Mouse (Mus musculus): Measurements from ENCODE around the gene Vapb. TPM values are rescaled to one million over a fixed set of nuclear protein-coding genes. Genes with fewer than 3 reads are reported as not detected.

Gene Vapb
- total RNA-seq, 1 experiment from 2014 or later: 61.6 TPM

DNA sequence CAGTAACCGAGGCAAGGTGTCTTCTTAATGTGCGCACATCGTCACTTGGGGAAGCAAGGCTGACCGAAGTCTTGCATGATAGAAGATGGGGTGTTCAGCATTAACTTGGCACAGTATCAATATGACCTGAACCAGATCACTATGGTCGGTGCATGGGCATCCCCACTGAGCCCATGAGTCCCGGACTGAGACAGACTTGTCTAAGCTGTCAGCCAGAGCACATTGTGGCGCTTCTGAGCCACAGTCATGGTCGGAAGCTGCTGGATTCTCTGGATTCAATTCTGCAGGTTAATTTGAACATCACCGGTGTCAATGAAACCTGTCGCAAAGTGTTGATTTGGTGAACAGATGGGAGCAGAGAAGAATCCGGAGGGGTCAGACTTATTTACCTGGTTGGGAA is 66.5 kb downstream of the Vapb start:
- ATAC-seq (replicated peaks in 1 of 2; ENCODE audit: insufficient read depth in 1 of 2, low FRiP score in 2 of 2, low TSS enrichment in 1 of 2, low read depth in 1 of 2, poor library complexity in 2 of 2, severe bottlenecking in 2 of 2): no peak

DNA sequence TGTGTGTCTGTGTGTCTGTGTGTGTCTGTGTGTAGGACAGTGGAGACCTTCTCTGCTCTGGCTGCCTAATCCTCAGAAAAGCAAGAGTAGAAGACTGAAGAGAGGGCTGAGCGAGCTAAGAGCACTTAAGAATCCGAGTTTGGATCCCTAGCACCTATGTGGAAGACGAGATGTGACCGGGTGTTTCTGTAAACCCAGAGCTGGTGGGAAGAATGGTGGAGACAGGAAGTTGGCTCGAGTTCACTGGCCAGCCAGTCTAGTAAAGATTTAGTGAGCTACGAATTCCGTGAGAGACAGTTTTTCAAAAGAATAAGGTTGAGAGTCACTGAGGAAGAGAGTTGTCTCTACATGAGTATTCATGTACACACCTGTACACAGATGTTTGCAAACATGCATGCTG is 69.3 kb downstream of the Vapb start:
- no peak for ATAC-seq (replicated peaks in 1 of 2; ENCODE audit: insufficient read depth in 1 of 2, low FRiP score in 2 of 2, low TSS enrichment in 1 of 2, low read depth in 1 of 2, poor library complexity in 2 of 2, severe bottlenecking in 2 of 2)

DNA sequence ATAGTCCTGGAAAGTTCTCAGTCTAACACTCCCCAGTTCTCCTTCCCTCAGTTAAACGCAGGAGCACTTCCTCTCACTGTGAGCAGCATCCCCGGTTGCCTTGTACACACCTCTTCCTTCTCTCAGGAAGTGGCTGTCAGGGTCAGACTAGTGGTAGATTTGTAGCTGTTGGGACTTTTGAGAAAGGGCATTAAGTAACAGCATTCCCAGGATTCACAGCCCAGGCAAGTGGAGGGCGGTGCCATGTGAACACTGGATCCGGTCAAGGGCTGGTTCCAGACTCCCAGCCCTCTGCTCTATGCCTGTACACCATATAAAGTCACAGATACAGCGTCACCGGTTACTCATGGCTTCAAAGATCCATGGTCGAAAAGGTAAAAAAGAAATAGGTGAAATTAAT is 71.6 kb downstream of the Vapb start:
- no peak for ATAC-seq (replicated peaks in 1 of 2; ENCODE audit: insufficient read depth in 1 of 2, low FRiP score in 2 of 2, low TSS enrichment in 1 of 2, low read depth in 1 of 2, poor library complexity in 2 of 2, severe bottlenecking in 2 of 2)

DNA sequence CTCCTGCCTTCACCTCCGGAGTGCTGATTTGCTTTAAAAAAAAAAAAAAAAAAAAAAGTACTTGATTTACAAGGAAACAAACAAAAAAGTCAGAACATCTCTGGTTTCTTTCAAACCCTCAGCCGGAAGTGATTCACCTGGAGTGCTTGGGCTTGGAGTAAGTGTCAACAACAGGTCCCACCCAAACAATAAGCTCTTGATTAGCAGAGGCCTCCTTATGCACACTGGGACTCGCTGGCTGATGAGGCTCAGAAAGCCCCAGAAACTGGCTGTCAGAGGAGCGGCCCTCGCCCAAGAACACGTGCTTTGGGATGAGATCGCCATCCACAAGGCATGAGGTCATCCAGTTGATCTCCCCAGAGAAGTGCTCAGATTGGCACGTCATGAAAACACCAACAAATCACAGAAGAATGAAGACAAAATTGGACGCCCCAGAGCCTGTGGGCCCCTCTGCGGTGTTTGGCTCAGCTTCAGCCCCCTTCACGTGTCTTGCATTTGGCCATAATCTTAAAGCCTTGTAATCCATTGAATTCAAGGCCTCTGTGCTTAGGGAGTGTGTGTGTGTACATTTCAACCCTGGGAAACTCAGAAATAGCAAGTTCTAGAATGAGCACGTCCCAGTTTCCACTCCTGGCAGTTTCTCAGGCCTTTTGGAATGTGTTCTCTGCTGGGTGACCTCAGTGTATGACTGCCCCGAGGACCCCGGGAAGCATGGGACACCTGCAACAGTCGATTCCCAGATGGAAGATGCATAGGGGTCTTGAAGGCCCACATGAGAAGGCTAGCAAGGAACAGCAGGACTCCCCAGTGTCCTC is 72.9 kb downstream of the Vapb start:
- ATAC-seq (replicated peaks in 1 of 2; ENCODE audit: insufficient read depth in 1 of 2, low FRiP score in 2 of 2, low TSS enrichment in 1 of 2, low read depth in 1 of 2, poor library complexity in 2 of 2, severe bottlenecking in 2 of 2): no peak

DNA sequence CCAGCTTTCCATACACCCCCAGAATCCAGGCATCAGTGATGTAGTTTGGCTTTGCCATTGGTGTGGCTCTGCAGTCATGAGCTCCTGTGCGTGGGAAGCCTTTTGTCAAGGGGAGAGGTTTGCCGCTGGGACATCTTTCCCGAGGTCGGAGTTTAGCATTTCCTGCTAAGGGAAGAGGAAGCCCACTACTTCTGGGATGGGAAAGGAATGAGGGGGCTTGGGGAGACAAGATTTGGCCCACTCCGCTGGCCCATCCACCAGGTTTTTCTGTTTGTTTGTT is 73.5 kb downstream of the Vapb start:
- no peak for ATAC-seq (replicated peaks in 1 of 2; ENCODE audit: insufficient read depth in 1 of 2, low FRiP score in 2 of 2, low TSS enrichment in 1 of 2, low read depth in 1 of 2, poor library complexity in 2 of 2, severe bottlenecking in 2 of 2)

DNA sequence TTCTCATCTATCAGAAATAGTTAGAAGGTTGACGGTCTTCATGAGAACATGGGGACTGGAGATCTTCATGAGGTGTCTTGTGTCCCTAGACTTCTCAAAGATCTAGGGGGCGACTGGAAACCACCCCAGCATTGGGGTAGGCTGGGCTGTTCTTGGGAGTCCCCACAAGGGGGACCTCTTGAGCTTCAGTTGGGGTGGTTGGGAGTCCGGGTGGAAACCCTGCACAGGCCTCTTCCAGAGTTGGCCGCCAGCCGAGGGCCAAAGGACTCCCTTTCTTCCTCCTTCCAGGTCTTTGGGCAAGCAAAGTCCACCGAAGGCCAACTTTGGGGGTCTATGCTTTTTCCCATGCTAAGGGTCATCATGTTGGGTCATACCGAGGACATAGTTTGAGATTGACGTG is 74.5 kb downstream of the Vapb start:
- ATAC-seq (replicated peaks in 1 of 2; ENCODE audit: insufficient read depth in 1 of 2, low FRiP score in 2 of 2, low TSS enrichment in 1 of 2, low read depth in 1 of 2, poor library complexity in 2 of 2, severe bottlenecking in 2 of 2): peak in 1 of 2 experiments; percentile 42; a peak in 1 of 4 replicates

DNA sequence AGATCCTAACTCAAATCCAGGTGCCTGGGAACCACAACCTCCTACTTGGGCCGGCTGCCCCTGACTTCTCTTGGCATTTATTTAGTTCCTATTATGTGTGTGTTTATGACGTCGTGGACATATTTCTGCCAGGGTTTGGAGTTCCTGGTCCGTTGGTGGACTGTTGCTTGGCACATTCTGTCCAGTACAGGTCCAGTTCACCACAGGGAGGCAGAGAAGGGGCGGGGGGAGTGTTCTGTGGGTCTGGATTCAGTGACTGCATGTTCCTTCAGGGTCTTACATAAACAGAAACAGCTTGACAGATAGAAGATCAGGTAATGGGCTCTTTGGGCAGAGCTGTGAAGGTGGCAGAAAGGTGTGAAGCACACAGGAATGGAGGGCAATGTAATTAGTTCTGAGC is 75.8 kb downstream of the Vapb start:
- no peak; a peak in 1 of 4 replicates for ATAC-seq (replicated peaks in 1 of 2; ENCODE audit: insufficient read depth in 1 of 2, low FRiP score in 2 of 2, low TSS enrichment in 1 of 2, low read depth in 1 of 2, poor library complexity in 2 of 2, severe bottlenecking in 2 of 2)

DNA sequence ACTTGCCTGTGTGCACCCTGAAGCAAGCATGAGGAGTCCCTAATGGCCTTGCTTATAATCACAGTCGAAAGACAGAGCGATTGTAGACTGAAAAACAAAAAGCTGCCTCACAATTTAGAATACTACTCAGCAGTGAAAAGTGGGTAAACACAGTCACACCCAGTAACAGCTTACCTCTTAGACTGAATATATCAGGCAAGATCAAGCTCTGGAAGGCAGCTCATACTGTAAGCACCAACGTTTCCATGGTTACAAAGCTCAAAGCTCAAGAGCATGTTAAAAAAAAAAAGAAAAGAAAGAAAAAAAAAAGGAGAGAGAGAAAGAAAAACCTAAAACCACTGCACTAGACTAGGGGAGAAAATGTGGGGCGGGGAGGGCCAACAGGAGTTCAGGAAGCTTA is 89.0 kb downstream of the Vapb start:
- ATAC-seq (replicated peaks in 1 of 2; ENCODE audit: insufficient read depth in 1 of 2, low FRiP score in 2 of 2, low TSS enrichment in 1 of 2, low read depth in 1 of 2, poor library complexity in 2 of 2, severe bottlenecking in 2 of 2): no peak

DNA sequence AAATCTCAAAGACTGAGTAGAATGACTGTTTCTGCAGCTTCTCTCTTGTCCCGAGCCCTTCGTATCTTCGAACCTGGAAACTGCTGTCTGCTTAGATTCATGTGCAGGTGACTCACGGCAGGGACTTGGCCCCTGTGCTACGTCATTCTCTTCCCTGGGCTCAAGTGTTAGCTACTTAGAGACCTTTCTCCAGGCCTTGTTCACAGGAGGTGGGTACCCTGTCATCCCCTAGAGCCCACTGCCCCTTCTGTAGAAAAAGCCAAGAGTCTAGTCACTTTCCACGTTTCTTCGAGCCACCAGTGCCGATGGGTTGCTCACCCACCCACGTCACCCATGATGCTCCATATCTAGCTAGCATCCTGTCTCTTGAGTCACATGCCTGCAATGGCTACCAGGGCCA is 89.9 kb downstream of the Vapb start:
- ATAC-seq (replicated peaks in 1 of 2; ENCODE audit: insufficient read depth in 1 of 2, low FRiP score in 2 of 2, low TSS enrichment in 1 of 2, low read depth in 1 of 2, poor library complexity in 2 of 2, severe bottlenecking in 2 of 2): no peak

DNA sequence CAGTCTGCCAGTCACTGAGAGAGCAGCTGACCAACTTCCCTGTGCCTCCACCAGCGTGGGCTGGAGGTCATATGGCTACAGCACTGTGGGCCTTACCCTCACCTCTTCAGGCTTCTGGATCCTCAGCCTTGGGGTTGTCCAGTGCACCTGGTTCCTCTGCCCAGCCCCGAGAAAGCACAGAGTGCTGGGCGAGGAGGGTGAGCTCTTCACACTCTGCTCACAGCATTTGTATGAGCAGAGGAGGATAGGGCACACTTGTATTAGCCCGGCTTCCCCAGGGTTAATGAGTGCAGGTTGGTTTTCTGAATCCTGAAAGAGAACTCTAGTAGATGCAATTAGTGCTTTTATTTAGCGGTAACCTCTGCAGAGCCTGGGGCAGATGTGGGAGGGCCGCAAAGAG is 90.8 kb downstream of the Vapb start:
- ATAC-seq (replicated peaks in 1 of 2; ENCODE audit: insufficient read depth in 1 of 2, low FRiP score in 2 of 2, low TSS enrichment in 1 of 2, low read depth in 1 of 2, poor library complexity in 2 of 2, severe bottlenecking in 2 of 2): no peak

DNA sequence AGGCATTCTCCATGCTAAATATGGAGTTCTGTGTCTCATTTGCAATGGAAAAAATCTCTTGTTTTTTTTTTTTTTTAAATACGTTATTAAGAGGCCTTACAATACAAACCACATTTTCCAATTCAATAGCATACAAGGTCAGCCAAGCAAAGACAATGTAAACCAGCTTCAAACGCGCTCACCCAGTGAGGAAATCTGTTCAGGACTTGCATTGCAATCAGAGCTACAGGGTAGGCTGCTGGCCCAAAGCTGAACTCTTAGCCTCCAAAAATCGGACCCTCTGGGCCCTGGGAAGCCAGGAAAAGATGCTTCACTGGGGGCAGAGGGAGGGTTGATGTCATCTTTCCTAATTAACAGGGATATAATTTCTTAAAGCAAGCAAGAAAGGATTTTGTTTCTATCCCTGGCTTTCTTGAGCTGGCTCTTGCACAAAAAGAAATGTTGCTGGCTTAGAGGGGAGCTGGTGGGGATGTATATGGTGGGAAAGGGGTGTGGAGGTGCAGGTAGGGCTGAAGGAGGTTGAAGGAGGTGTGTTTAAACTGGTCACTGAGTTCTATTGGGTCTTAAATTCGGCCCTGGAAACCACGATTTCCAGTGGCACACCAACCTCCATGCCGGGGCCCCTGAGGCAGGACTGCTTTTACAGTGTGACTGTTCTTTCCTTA is 95.6 kb downstream of the Vapb start:
- ATAC-seq (replicated peaks in 1 of 2; ENCODE audit: insufficient read depth in 1 of 2, low FRiP score in 2 of 2, low TSS enrichment in 1 of 2, low read depth in 1 of 2, poor library complexity in 2 of 2, severe bottlenecking in 2 of 2): no peak

Other genes starting within 250 kb of the Vapb start
- not detected in 2 replicates for gene 1700021F07Rik, start 214.9 kb upstream of the Vapb start, total RNA-seq (2017)
- gene Ankrd60, start 159.1 kb upstream of the Vapb start, total RNA-seq (2017): not detected in 2 replicates
- 7.9 and 9.6 TPM in 2 replicates for gene Rab22a, start 77.8 kb upstream of the Vapb start, total RNA-seq (2017)
- not detected in 2 replicates for gene 1700010B08Rik, start 18.1 kb upstream of the Vapb start, total RNA-seq (2017)

Measured in hematopoietic stem cell, adult 5-6 weeks (primary cell).